Mouse (Mus musculus) bone marrow macrophage, adult 2 months (primary cell): ENCODE measurements around the gene Tsr2.

Experiments
- CTCF ChIP-seq: IDR thresholded peaks from 2 replicates; pipeline ENCODE4 v1.5.1; 2012; ENCODE audit warnings: low read depth, mild to moderate bottlenecking, low read length, moderate library complexity
- POLR2A ChIP-seq: IDR thresholded peaks from 2 replicates; pipeline ENCODE4 v1.6.1; 2012; ENCODE audit warnings: mild to moderate bottlenecking, low read depth, low read length, borderline replicate concordance

GRCm38 (mm10) chrX:151116795-151117194 lies 20.5 kb upstream of the Tsr2 start:
- TF ChIP-seq POLR2A: no peak
- TF ChIP-seq CTCF: no peak
